Mouse (Mus musculus): ENCODE data around the gene Cmss1. TPM values are rescaled to one million over a fixed set of nuclear protein-coding genes. Genes with fewer than 3 reads are reported as not detected.
"Not testable (repeated sequence)": the region's sequence is repeated elsewhere in the genome, so short reads cannot be mapped to it uniquely, and the experiment has no call there.

The Cmss1 gene
- polyA plus RNA-seq, 1 experiment from 2014 or later: 18.6 TPM

DNA sequence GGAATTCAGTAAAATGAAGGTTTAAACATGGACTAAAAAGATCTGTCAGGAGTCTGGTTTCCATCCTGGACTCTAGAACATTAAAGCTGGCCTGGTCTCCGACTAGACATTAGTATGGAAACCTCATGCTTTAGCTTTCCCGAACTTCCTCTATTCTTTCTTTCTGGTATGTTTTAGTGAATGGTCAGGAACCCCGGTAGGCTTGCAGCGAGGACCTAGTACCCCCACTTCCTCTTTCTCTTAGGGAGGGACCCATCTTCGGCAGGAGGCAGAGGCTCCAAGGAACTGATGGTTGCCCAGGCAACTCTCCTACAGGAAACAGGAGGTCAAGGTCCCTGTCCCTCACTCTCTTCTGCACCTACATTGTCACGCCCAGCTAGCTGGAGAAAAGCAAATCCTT is 210.4 kb downstream of the Cmss1 start:
- no peaks in the 10 kb centered on the region for H3K9me3 ChIP-seq (replicated peaks; ENCODE audit: control insufficient read depth, low read length)
- no peaks in the 10 kb centered on the region for H3K4me1 ChIP-seq (ENCODE audit: control insufficient read depth, low read depth, low read length)
- H3K36me3 ChIP-seq (ENCODE audit: control insufficient read depth, insufficient read depth): no peaks in the 10 kb centered on the region
- H3K4me3 ChIP-seq (ENCODE audit: low read depth, low read length): no peak overlapping the region
- no peaks in the 10 kb centered on the region for H3K27me3 ChIP-seq (ENCODE audit: control insufficient read depth, insufficient read depth, low read depth, low read length)
- ATAC-seq (ENCODE audit: low read depth): no peak
- H3K4me2 ChIP-seq (ENCODE audit: low read depth, low read length): no peak overlapping the region
- WGBS (ENCODE audit: insufficient replicate concordance): 27% methylated on average over 6 of the region's 6 CpGs
- no peak overlapping the region for H3K27ac ChIP-seq (ENCODE audit: low read length)
- no peak overlapping the region for H3K9ac ChIP-seq (ENCODE audit: low read depth, low read length)

DNA sequence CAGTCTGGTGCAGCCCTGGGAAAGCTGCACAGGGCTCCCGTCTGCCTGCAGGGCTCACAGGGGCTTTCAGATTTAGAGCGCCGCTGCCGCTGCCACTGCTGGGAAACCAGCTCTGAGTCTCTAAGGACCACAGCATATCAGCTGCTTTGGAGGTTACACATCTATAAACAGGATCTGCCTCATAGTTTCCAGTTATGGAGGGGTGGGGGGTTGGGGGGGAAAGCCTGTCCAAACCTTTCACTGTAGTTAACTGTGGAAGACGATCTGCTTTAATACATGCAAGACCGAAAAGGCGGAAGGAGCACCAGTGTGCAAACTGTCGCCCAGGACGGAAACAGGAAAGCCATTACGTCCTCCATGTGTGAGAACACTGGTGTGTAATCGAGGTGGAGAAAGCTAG is 213.5 kb downstream of the Cmss1 start:
- H3K9me3 ChIP-seq (replicated peaks; ENCODE audit: control insufficient read depth, low read length): no peaks in the 10 kb centered on the region
- H3K27me3 ChIP-seq (ENCODE audit: control insufficient read depth, insufficient read depth, low read depth, low read length): no peaks in the 10 kb centered on the region
- H3K27ac ChIP-seq (ENCODE audit: low read length): no peak overlapping the region
- no peaks in the 10 kb centered on the region for H3K36me3 ChIP-seq (ENCODE audit: control insufficient read depth, insufficient read depth)
- no peak overlapping the region for H3K9ac ChIP-seq (ENCODE audit: low read depth, low read length)
- 65% methylated on average over 11 of the region's 11 CpGs for WGBS (ENCODE audit: insufficient replicate concordance)
- no peak overlapping the region for H3K4me3 ChIP-seq (ENCODE audit: low read depth, low read length)
- no peaks in the 10 kb centered on the region for H3K4me1 ChIP-seq (ENCODE audit: control insufficient read depth, low read depth, low read length)
- no peak overlapping the region for H3K4me2 ChIP-seq (ENCODE audit: low read depth, low read length)
- no peak for ATAC-seq (ENCODE audit: low read depth)

DNA sequence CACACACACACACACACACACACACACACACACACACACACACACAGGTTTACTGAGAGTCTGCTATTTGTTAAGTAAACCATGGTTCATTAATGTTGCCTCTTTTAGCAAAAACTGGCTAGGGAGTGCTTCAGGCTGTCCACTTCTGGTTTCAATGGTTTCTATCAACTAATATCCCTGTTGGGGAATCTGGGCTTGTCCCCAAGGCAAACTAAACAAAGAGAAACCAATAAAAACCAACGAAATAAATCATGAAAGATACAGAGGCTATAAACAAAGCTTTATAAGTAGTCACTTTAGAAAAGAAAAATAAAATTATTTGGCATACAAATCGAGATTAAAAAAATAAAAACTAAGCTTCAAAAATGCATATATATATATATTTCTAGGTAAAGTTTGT is 214.2 kb downstream of the Cmss1 start:
- no peak for ATAC-seq (ENCODE audit: low read depth)
- Histone ChIP-seq H3K9ac (ENCODE audit: low read depth, low read length) (no peak overlapping the region), H3K4me2 (ENCODE audit: low read depth, low read length) (no peak overlapping the region), H3K9me3 (replicated peaks; ENCODE audit: control insufficient read depth, low read length) (no peaks in the 10 kb centered on the region), H3K27ac (ENCODE audit: low read length) (no peak overlapping the region), H3K27me3 (ENCODE audit: control insufficient read depth, insufficient read depth, low read depth, low read length) (no peaks in the 10 kb centered on the region), H3K4me3 (ENCODE audit: low read depth, low read length) (no peak overlapping the region), H3K4me1 (ENCODE audit: control insufficient read depth, low read depth, low read length) (no peaks in the 10 kb centered on the region), H3K36me3 (ENCODE audit: control insufficient read depth, insufficient read depth) (no peaks in the 10 kb centered on the region)
- 54% methylated on average over 2 of the region's 2 CpGs for WGBS (ENCODE audit: insufficient replicate concordance)

DNA sequence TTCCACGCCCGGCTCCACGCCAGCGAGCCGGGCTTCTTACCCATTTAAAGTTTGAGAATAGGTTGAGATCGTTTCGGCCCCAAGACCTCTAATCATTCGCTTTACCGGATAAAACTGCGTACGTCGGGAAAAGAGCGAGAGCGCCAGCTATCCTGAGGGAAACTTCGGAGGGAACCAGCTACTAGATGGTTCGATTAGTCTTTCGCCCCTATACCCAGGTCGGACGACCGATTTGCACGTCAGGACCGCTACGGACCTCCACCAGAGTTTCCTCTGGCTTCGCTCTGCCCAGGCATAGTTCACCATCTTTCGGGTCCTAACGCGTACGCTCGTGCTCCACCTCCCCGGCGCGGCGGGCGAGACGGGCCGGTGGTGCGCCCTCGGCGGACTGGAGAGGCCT is 215.5 kb downstream of the Cmss1 start:
- not testable (repeated sequence) for ATAC-seq (ENCODE audit: low read depth); H3K9me3 ChIP-seq (replicated peaks; ENCODE audit: control insufficient read depth, low read length); H3K4me1 ChIP-seq (ENCODE audit: control insufficient read depth, low read depth, low read length); H3K9ac ChIP-seq (ENCODE audit: low read depth, low read length); H3K36me3 ChIP-seq (ENCODE audit: control insufficient read depth, insufficient read depth); H3K4me2 ChIP-seq (ENCODE audit: low read depth, low read length); H3K27me3 ChIP-seq (ENCODE audit: control insufficient read depth, insufficient read depth, low read depth, low read length); H3K4me3 ChIP-seq (ENCODE audit: low read depth, low read length); H3K27ac ChIP-seq (ENCODE audit: low read length)
- WGBS (ENCODE audit: insufficient replicate concordance): 32% methylated on average over 24 of the region's 39 CpGs

DNA sequence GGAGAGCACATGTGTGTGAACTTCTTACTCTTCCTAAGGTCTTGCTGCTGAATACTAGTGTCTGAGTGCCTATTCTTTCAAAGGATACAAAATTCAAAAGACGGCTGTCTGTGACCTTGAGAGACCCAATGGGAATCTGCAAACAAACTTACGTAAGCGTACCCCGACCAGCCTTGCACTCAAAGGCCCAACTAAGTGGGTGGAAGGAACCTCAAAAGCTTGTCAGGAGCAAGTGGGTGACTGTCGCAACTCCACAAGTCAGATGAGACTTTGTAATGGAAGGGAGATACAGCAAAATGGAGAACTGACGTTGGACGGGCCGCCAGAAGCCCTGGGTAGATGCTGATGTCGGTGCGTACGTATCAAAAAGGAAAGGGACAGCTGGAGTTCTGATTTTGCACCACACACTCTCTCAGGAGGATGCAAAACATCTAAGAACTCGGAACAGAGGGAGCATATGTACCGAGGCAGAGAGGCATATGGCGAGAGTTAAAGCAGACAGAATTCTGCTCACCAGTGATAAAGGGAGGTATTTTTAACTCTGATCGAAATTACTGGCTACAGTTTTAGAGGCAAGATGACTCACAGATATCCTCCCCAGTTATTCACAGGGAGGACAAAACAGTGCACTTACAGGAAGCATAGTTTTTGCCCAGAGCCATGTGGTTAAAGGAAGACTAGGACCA is 217.0 kb downstream of the Cmss1 start:
- no peak overlapping the region for H3K4me3 ChIP-seq (ENCODE audit: low read depth, low read length)
- 70% methylated on average over 15 of the region's 15 CpGs for WGBS (ENCODE audit: insufficient replicate concordance)
- H3K27me3 ChIP-seq (ENCODE audit: control insufficient read depth, insufficient read depth, low read depth, low read length): no peaks in the 10 kb centered on the region
- H3K36me3 ChIP-seq (ENCODE audit: control insufficient read depth, insufficient read depth): no peaks in the 10 kb centered on the region
- no peak overlapping the region for H3K27ac ChIP-seq (ENCODE audit: low read length)
- no peak overlapping the region for H3K4me2 ChIP-seq (ENCODE audit: low read depth, low read length)
- no peak for ATAC-seq (ENCODE audit: low read depth)
- H3K4me1 ChIP-seq (ENCODE audit: control insufficient read depth, low read depth, low read length): no peaks in the 10 kb centered on the region
- H3K9me3 ChIP-seq (replicated peaks; ENCODE audit: control insufficient read depth, low read length): no peaks in the 10 kb centered on the region
- no peak overlapping the region for H3K9ac ChIP-seq (ENCODE audit: low read depth, low read length)

DNA sequence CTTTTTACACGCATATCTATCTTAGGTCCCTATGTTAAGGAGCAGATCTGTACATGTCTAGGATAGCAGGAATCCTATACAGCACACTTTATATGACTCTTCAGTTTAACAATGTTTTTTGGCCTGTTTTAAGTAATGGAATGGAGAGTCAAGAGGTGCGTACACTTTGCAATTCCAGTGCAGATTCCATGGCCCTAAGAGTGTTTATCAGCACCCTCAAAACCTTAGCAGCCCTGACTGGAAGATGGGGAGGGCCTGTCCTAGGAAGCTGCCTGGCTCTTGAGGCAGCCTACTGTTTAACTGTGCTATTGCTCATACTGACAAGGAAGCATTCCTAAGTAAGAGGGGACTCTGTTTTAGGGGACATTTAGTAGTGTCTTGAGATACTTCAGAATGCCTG is 222.4 kb downstream of the Cmss1 start:
- Histone ChIP-seq H3K27ac (ENCODE audit: low read length) (no peak overlapping the region), H3K9me3 (replicated peaks; ENCODE audit: control insufficient read depth, low read length) (no peaks in the 10 kb centered on the region), H3K4me1 (ENCODE audit: control insufficient read depth, low read depth, low read length) (no peaks in the 10 kb centered on the region), H3K27me3 (ENCODE audit: control insufficient read depth, insufficient read depth, low read depth, low read length) (no peaks in the 10 kb centered on the region), H3K4me3 (ENCODE audit: low read depth, low read length) (no peak overlapping the region), H3K9ac (ENCODE audit: low read depth, low read length) (no peak overlapping the region), H3K4me2 (ENCODE audit: low read depth, low read length) (no peak overlapping the region), H3K36me3 (ENCODE audit: control insufficient read depth, insufficient read depth) (no peaks in the 10 kb centered on the region)
- WGBS (ENCODE audit: insufficient replicate concordance): 77% methylated on average over 2 of the region's 2 CpGs
- ATAC-seq (ENCODE audit: low read depth): no peak

DNA sequence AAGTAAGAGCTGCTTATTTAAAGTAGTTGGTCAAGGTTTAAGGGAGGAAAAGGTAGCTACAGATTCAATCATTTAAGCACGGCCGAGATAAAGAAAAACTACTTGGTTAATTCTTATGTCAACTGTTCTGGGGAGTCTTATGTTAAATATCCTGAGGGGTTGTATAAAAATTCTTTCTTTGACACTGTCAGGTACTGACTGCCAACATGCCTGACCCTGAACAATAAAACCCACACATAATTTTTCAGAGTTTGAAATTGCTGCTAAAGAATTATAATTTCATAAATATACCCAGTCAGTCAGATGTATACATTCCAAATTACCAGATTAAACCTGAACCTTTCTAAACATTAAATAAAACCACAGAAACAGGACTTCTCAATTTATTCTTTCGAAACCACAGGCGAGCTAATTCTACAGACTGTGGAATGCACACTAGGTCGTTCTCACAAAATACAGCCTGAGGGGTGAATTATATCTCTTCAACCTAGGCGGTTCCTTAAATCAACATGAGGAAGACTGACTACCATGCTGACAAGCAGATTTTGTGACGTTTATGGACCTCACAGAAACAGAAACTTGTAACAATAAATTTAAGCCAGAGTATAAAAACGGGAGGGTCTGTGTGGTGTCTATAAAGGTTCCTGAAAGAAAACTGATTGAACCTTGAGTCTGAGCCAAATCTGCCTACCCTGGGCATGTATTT is 223.2 kb downstream of the Cmss1 start:
- no peaks in the 10 kb centered on the region for H3K36me3 ChIP-seq (ENCODE audit: control insufficient read depth, insufficient read depth)
- no peaks in the 10 kb centered on the region for H3K27me3 ChIP-seq (ENCODE audit: control insufficient read depth, insufficient read depth, low read depth, low read length)
- H3K9me3 ChIP-seq (replicated peaks; ENCODE audit: control insufficient read depth, low read length): no peaks in the 10 kb centered on the region
- no peaks in the 10 kb centered on the region for H3K4me1 ChIP-seq (ENCODE audit: control insufficient read depth, low read depth, low read length)
- H3K27ac ChIP-seq (ENCODE audit: low read length): no peak overlapping the region
- H3K4me3 ChIP-seq (ENCODE audit: low read depth, low read length): no peak overlapping the region
- ATAC-seq (ENCODE audit: low read depth): no peak
- no peak overlapping the region for H3K4me2 ChIP-seq (ENCODE audit: low read depth, low read length)
- H3K9ac ChIP-seq (ENCODE audit: low read depth, low read length): no peak overlapping the region
- 59% methylated on average over 8 of the region's 8 CpGs for WGBS (ENCODE audit: insufficient replicate concordance)

DNA sequence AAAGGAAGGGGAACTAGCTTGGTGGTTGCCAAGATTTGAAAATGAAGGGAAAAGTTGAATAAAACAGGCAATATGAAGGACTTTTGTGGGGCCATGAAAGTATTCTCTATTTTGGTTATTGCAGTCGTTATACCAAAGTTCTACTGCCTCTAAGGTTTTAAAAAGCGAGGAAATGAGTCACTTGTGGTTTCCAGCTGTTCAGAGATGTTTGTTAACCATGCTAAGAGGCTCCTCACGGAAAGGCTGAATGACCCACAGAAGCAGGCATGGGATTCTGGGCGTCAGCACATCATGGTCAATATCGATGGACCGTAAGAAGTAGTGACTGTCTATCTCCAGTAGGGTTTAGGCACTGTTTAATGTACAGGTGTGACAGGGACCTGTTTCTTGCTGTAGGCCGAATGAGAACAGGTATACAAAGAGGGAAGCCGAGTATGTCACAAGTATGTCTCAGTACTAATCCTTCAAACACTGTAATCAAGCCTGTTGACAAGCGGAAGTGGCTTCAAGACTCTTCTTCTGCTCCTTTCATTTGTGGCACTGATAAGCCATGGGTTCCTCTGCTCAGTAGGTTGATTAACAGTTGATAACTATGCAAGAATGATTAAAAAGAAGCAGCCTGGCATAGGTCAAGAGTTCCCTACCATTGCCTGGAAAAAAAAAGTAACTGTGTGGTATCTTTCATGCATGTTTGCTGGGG is 227.9 kb downstream of the Cmss1 start:
- no peaks in the 10 kb centered on the region for H3K4me1 ChIP-seq (ENCODE audit: control insufficient read depth, low read depth, low read length)
- no peaks in the 10 kb centered on the region for H3K36me3 ChIP-seq (ENCODE audit: control insufficient read depth, insufficient read depth)
- no peak overlapping the region for H3K4me2 ChIP-seq (ENCODE audit: low read depth, low read length)
- no peak overlapping the region for H3K9ac ChIP-seq (ENCODE audit: low read depth, low read length)
- H3K27me3 ChIP-seq (ENCODE audit: control insufficient read depth, insufficient read depth, low read depth, low read length): no peaks in the 10 kb centered on the region
- ATAC-seq (ENCODE audit: low read depth): no peak
- WGBS (ENCODE audit: insufficient replicate concordance): 52% methylated on average over 9 of the region's 9 CpGs
- no peaks in the 10 kb centered on the region for H3K9me3 ChIP-seq (replicated peaks; ENCODE audit: control insufficient read depth, low read length)
- no peak overlapping the region for H3K27ac ChIP-seq (ENCODE audit: low read length)
- no peak overlapping the region for H3K4me3 ChIP-seq (ENCODE audit: low read depth, low read length)

DNA sequence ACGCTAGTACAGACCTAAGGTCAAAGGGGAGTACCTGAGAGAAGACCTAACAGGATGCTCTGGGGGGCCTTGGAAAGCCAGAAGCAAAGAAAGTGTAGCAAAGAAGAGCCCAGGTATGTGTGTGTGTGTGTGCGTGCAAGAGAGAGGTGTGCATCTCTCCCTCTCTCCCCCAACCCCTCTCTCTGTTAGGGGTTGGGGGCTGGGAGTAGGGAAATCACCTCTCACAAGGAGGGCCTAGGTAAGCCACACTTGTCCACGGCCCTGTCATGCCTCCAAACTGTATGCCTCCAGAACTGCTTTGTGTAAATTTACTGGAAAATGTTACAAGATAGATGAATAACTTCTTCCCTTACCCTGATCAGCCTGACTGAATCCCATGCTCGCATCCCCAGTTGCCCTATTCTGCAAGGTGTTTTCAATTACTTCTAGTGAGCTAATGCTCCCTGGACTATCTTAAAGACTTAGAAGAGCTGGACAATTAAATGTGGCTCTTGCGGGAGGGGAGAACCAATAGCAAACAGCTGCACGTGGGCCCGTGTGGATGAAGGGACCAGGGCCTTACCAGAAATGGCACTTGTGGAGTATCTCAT is 231.3 kb downstream of the Cmss1 start:
- 64% methylated on average over 7 of the region's 7 CpGs for WGBS (ENCODE audit: insufficient replicate concordance)
- ATAC-seq (ENCODE audit: low read depth): no peak

More for the DNA sequence above, 231.3 kb downstream of the Cmss1 start:
- Histone ChIP-seq H3K9ac (ENCODE audit: low read depth, low read length) (no peak overlapping the region), H3K4me2 (ENCODE audit: low read depth, low read length) (no peak overlapping the region), H3K9me3 (replicated peaks; ENCODE audit: control insufficient read depth, low read length) (no peaks in the 10 kb centered on the region), H3K4me3 (ENCODE audit: low read depth, low read length) (no peak overlapping the region), H3K27ac (ENCODE audit: low read length) (no peak overlapping the region), H3K27me3 (ENCODE audit: control insufficient read depth, insufficient read depth, low read depth, low read length) (no peaks in the 10 kb centered on the region), H3K36me3 (ENCODE audit: control insufficient read depth, insufficient read depth) (no peaks in the 10 kb centered on the region), H3K4me1 (ENCODE audit: control insufficient read depth, low read depth, low read length) (no peaks in the 10 kb centered on the region)

All from liver, embryonic 16.5 days (tissue).